Mouse (Mus musculus) liver, adult 2 months (tissue): ENCODE data around the gene Gm20696.

Experiments used
- CTCF ChIP-seq: fragments of 200-500 bp; IDR thresholded peaks from 2 replicates; pipeline ENCODE4 v1.5.1; 2011; ENCODE audit warnings: low read depth, low read length, control low read depth
- POLR2A ChIP-seq: fragments of 200-500 bp; IDR thresholded peaks from 2 replicates; pipeline ENCODE4 v1.6.1; 2011; ENCODE audit warnings: low read length, control low read depth; ENCODE audit not compliant: insufficient read depth; ENCODE audit errors: extremely low read depth

GRCm38 (mm10) chr6:99564766-99565165 lies 101.8 kb downstream of the Gm20696 start:
- TF ChIP-seq POLR2A (no peak), CTCF (no peak)
